Mouse (Mus musculus) cerebellum, postnatal 4 days (tissue): Measurements from ENCODE around the gene 2010111I01Rik.

Experiments used
- DNase-seq, 2 experiments: peaks; one replicate each; pipeline ENCODE4 v3.0.0; 2022; ENCODE audit warnings: low spot score in 2 of 2, mixed read lengths in 1 of 2

2010111I01Rik gene

GRCm38 (mm10) chr13:63260753-63261631 lies 296.3 kb downstream of the 2010111I01Rik start:
- peak in 1 of 2 experiments; percentile 17 for DNase-seq

- no peak for DNase-seq
These were observed 297.0 kb downstream of the 2010111I01Rik start for GRCm38 (mm10) chr13:63261676-63262075.

GRCm38 (mm10) chr13:63262168-63262957 lies 297.7 kb downstream of the 2010111I01Rik start:
- DNase-seq = no peak

- no peak for DNase-seq
These were observed 303.7 kb downstream of the 2010111I01Rik start for GRCm38 (mm10) chr13:63268371-63268770.

- DNase-seq = no peak
These were observed 304.1 kb downstream of the 2010111I01Rik start for GRCm38 (mm10) chr13:63268776-63269175.

DNA sequence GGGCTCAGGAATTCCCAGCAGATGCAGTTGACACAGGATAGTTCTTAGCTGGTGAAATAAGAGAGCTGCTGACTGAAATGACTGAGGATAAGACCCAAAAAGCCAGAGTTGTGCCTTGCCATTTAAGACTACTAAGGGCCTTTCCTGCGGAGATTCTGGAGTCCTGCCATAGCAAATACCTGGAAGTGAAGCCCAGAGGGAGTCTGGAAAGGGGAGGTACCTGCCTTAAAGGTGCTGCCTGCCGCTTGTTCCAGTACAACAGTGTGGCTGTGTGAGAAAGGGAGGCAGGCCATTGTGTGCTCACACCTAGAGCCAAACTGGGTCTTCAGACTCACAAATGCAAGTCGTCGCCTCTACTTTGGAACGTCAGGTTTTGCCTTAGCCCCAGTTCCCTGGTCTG lies 305.5 kb downstream of the 2010111I01Rik start:
- DNase-seq = no peak

DNA sequence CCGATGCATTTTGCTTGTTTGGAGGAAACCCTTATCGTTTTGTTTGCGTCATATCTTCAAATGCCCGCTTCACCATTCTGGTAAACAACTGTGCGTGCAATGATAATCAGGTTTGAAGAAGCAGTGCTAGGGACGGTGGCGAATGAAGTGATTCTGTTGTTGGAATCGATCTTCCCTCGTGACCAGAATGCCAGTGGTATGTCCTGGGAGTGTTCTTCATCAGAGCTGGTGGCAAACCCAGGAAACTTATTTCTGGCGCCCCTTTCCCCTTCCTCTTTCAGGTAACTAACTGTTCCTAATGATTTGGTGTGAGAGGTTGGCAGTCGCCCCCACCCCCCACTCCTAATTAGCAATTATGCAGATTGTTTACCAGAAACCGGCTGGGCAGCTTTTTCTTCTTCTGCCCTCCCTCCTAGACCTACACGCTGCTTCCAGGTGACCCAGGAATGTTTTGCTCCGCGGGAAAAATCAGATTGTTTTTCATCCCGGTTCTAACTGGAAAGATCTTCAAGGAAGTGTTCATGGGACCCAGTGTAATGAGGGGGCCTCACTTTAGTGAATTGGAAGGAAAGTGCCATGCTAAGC lies 307.4 kb downstream of the 2010111I01Rik start:
- no peak for DNase-seq

GRCm38 (mm10) chr13:63272602-63273229 lies 308.0 kb downstream of the 2010111I01Rik start:
- DNase-seq = no peak

DNA sequence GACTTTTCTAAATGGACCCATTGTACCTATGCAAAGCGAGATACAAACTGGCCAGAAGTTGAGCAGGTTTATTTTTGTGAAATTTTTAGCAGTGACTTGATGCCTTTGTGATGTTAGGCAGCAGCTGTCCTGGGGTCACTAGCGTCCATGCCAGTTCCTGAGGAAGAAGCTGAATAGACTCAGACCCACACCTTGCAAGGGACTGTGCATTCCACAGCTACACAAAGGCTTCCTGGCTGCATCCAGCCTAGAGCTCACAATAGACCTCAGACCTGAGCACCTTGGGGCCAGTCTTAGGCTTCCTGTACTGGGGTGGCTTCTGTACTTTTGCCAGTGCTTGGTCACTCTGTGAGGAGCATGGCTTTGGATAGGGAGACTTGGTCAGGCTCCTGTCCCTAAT lies 309.2 kb downstream of the 2010111I01Rik start:
- DNase-seq = no peak

DNA sequence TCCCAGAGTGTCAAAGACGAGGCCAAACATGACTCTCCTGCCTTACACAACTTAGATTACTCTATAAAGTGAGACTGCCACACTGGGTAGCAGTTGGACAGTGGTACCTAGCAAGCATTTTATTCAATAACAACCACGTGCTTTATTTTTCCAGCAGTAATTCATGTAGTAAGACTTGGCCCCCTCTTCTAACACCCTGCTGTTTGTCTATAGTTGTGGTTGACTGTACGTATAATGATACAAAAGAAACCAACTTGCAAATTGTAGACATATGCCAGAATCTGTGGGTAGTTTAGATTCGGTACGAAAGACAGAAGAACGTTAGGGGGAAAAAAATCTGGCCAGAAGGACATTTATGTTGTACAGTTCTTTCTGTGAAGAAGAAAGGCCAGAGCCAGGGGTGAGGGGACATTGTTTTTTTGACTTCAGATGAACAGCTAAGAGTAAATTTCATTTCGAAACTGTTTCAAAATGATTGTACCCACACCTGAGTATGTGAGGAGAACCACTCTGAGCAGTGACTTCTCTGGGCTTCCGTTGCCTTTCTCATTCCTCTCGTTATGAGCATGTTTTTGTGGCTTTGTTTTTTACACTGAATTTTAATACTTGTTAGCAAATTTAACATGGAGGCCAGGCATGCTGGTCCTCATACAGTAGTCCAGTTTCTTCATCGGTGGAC lies 309.9 kb downstream of the 2010111I01Rik start:
- DNase-seq = no peak

- DNase-seq = no peak
These were observed 311.7 kb downstream of the 2010111I01Rik start for GRCm38 (mm10) chr13:63276389-63276788.

- no peak for DNase-seq
These were observed 312.6 kb downstream of the 2010111I01Rik start for GRCm38 (mm10) chr13:63277316-63277715.

GRCm38 (mm10) chr13:63278141-63278631 lies 313.5 kb downstream of the 2010111I01Rik start:
- no peak for DNase-seq

- DNase-seq = no peak
These were observed 314.2 kb downstream of the 2010111I01Rik start for GRCm38 (mm10) chr13:63278796-63279475.

DNA sequence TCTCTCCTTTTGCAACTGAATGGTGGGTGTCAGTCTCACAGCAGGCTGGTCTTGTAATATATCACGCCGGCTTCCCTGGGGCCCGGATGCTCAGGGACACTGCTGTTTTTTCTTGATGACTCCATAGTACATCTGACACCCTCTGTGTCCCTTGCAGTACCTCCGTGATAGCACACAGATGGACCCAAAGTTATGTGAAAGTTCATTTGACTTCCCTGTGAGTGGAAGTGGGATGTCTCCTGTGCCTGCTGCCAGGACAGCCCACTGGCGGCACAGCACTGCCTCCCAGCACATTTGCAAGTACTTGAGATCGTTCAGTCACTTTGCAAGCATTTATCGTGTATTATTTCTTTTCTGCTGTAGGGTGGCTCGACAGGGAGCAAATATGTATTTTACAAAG lies 315.1 kb downstream of the 2010111I01Rik start:
- no peak for DNase-seq

DNA sequence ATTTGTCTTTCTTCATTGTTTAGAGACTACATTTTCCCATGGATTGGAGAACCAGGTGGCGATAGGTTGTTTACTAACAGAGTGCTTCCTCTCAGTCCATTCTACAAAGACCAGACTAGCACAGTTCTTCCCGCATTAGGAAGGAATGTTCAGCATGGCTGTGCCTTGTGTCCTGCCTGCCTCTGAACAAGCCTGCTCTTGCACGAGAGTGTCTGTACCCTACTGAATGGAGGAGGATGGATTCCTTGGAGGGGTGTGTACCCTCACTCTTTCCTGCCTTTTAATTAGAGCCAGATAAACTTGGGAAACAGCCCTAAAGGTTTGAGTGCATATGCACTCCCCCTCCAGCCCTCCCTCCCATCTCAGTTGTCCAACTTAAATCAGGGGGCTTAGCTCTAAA lies 315.7 kb downstream of the 2010111I01Rik start:
- DNase-seq = no peak

- no peak for DNase-seq
These were observed 316.5 kb downstream of the 2010111I01Rik start for GRCm38 (mm10) chr13:63281206-63281605.

DNA sequence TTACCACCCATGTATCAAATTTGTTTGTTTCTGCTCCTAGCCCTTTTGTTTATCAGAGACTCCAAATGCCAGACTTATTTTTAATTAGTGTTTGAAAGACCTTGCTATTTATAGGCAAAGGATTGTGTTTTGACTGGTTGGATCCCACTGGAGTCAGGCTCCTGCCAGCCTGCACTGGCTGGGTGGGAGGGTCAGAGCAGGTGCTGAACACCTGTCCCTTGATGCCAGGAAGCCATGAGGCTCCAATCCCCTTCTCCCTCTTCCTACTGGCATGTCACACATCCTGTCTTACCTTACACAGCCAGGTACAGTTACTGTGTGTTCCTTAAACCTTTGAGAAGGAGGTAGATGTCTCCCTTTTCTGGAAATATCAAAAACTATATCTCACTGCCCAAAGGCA lies 318.5 kb downstream of the 2010111I01Rik start:
- DNase-seq = no peak

DNA sequence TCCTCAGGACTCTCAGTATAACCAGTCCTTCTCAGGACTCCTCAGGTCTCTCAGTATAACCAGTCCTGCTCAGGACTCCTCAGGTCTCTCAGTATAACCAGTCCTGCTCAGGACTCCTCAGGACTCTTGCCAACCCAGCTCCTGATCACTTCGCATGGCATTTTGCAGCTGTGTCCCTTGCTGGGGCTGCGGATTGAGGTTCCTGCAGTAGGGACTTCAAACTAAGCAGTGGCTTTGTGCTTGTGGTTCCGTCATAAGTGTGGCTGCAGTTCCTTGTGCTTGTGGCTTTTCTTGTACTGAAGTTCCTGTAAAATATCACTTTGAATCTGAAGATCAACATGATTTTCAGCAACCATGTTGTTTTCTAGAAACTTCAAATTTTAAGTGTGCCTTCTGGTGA lies 320.1 kb downstream of the 2010111I01Rik start:
- DNase-seq = no peak

GRCm38 (mm10) chr13:63286483-63287102 lies 321.9 kb downstream of the 2010111I01Rik start:
- no peak for DNase-seq
